8 mouse cellular contexts compared by ENCODE assay signal in genomic region chr14:120831847-120832613, GRCm38 (mm10).
DNase-seq lines count a peak whose midpoint lies in the region; ATAC-seq and TF ChIP-seq lines count a peak whose summit lies in the region.

No protein-coding gene starts in this region.

- no peaks in the 10 kb centered on the region for H3K36me3 ChIP-seq in forebrain, embryonic 10.5 days (replicated peaks)
- no peaks in the 10 kb centered on the region for H3K36me3 ChIP-seq in heart, embryonic 15.5 days
- no peaks in the 10 kb centered on the region for H3K36me3 ChIP-seq in liver, embryonic 14.5 days (replicated peaks; ENCODE audit: control insufficient read depth, insufficient read depth, low read depth)
- no peaks in the 10 kb centered on the region for H3K36me3 ChIP-seq in neural tube, embryonic 11.5 days (ENCODE audit: control insufficient read depth, insufficient read depth, low read length)
- H3K36me3 ChIP-seq in stomach, postnatal 0 days (ENCODE audit: control insufficient read depth, insufficient read depth, low read length), result no peaks in the 10 kb centered on the region

- H3K4me2 ChIP-seq in heart, embryonic 15.5 days, result peak overlapping the region; percentile 60
- H3K4me2 ChIP-seq in liver, embryonic 14.5 days (ENCODE audit: low read depth), result peak overlapping the region; percentile 63
- peak overlapping the region; percentile 22 for H3K4me2 ChIP-seq in neural tube, embryonic 11.5 days (ENCODE audit: low read depth)
- H3K4me2 ChIP-seq in stomach, postnatal 0 days (replicated peaks; ENCODE audit: low read depth), result peak overlapping the region; percentile 43

- peak overlapping the region; percentile 54 for H3K4me3 ChIP-seq in brown adipose tissue, adult 24 weeks (ENCODE audit: insufficient read depth, low read depth, low read length)
- H3K4me3 ChIP-seq in forebrain, embryonic 10.5 days, result peak overlapping the region; percentile 37
- H3K4me3 ChIP-seq in heart, embryonic 15.5 days, result peak overlapping the region; percentile 40
- peak overlapping the region; percentile 30 to 34 for H3K4me3 ChIP-seq in liver, embryonic 14.5 days (ENCODE audit: insufficient read depth in 1 of 2, low read depth in 2 of 2, low read length in 2 of 2)
- H3K4me3 ChIP-seq in neural tube, embryonic 11.5 days (ENCODE audit: low read depth, low read length), result no peak overlapping the region
- H3K4me3 ChIP-seq in stomach, postnatal 0 days (ENCODE audit: low read depth, low read length), result peak overlapping the region; percentile 30

- peak overlapping the region; percentile 81 for H3K27ac ChIP-seq in brown adipose tissue, adult 24 weeks (replicated peaks; ENCODE audit: low read depth, low read length)
- peak overlapping the region; percentile 77 for H3K27ac ChIP-seq in forebrain, embryonic 10.5 days
- H3K27ac ChIP-seq in heart, embryonic 15.5 days, result peak overlapping the region; percentile 87
- peak overlapping the region; percentile 5; the same call in 1 of the 2 replicates for H3K27ac ChIP-seq in liver, embryonic 14.5 days
- H3K27ac ChIP-seq in neural tube, embryonic 11.5 days (ENCODE audit: low read depth, low read length), result no peak overlapping the region
- peak overlapping the region; percentile 90 for H3K27ac ChIP-seq in stomach, postnatal 0 days (replicated peaks)

- H3K9me3 ChIP-seq in forebrain, embryonic 10.5 days, result no peaks in the 10 kb centered on the region
- no peaks in the 10 kb centered on the region for H3K9me3 ChIP-seq in heart, embryonic 15.5 days (replicated peaks)
- H3K9me3 ChIP-seq in liver, embryonic 14.5 days (ENCODE audit: control insufficient read depth, low read length), result no peaks in the 10 kb centered on the region
- no peaks in the 10 kb centered on the region for H3K9me3 ChIP-seq in neural tube, embryonic 11.5 days (ENCODE audit: control insufficient read depth, low read length)
- H3K9me3 ChIP-seq in stomach, postnatal 0 days (ENCODE audit: control insufficient read depth, low read length), result no peaks in the 10 kb centered on the region

- peaks cover 6% of the 10 kb centered on the region; the same call in 1 of the 2 replicates for H3K4me1 ChIP-seq in brown adipose tissue, adult 24 weeks (ENCODE audit: control insufficient read depth, insufficient read depth, insufficient read length, low read length)
- peaks cover 23% of the 10 kb centered on the region for H3K4me1 ChIP-seq in forebrain, embryonic 10.5 days
- H3K4me1 ChIP-seq in heart, embryonic 15.5 days (replicated peaks), result peaks cover 14% of the 10 kb centered on the region
- H3K4me1 ChIP-seq in liver, embryonic 14.5 days (replicated peaks; ENCODE audit: control insufficient read depth in 2 of 2, insufficient read depth in 2 of 2, low read length in 1 of 2), result peaks cover 3 to 5% of the 10 kb centered on the region in 2 experiments; a peak in 2 of 4 replicates
- peaks cover 7% of the 10 kb centered on the region for H3K4me1 ChIP-seq in neural tube, embryonic 11.5 days (ENCODE audit: control insufficient read depth, insufficient read depth, low read length)
- peaks cover 5% of the 10 kb centered on the region; the same call in 1 of the 2 replicates for H3K4me1 ChIP-seq in stomach, postnatal 0 days (replicated peaks; ENCODE audit: control insufficient read depth, insufficient read depth)

- TF ChIP-seq CTCF in liver, embryonic 14.5 days (IDR thresholded peaks at IDR 0.05; ENCODE audit: low read depth), result peak; percentile 91
- peak; percentile 97 for TF ChIP-seq CTCF in stomach, postnatal 0 days (IDR thresholded peaks at IDR 0.05; ENCODE audit: low read depth)

- H3K27me3 ChIP-seq in forebrain, embryonic 10.5 days (ENCODE audit: poor library complexity, severe bottlenecking), result no peaks in the 10 kb centered on the region
- no peaks in the 10 kb centered on the region for H3K27me3 ChIP-seq in heart, embryonic 15.5 days
- H3K27me3 ChIP-seq in liver, embryonic 14.5 days (ENCODE audit: control insufficient read depth, insufficient read depth, low read length), result no peaks in the 10 kb centered on the region
- no peaks in the 10 kb centered on the region for H3K27me3 ChIP-seq in neural tube, embryonic 11.5 days (ENCODE audit: control insufficient read depth, insufficient read depth, low read length)
- H3K27me3 ChIP-seq in stomach, postnatal 0 days (ENCODE audit: control insufficient read depth, insufficient read depth, low read length), result no peaks in the 10 kb centered on the region

- ATAC-seq in heart, embryonic 15.5 days (replicated peaks; ENCODE audit: insufficient number of reproducible peaks, insufficient read depth, low FRiP score, low read depth), result peak; percentile 82
- peak; percentile 79 for ATAC-seq in liver, embryonic 14.5 days (ENCODE audit: insufficient read depth)
- peak; percentile 67 for ATAC-seq in neural tube, embryonic 11.5 days (ENCODE audit: insufficient read depth, low FRiP score, low TSS enrichment)
- peak; percentile 93 for ATAC-seq in stomach, postnatal 0 days (ENCODE audit: low FRiP score, low TSS enrichment)

- WGBS in forebrain, embryonic 10.5 days, result 14% methylated on average over 23 of the region's 23 CpGs
- 4% methylated on average over 23 of the region's 23 CpGs for WGBS in heart, embryonic 15.5 days
- WGBS in liver, embryonic 14.5 days (ENCODE audit: insufficient replicate concordance), result 4% methylated on average over 23 of the region's 23 CpGs
- WGBS in neural tube, embryonic 11.5 days, result 7% methylated on average over 23 of the region's 23 CpGs
- under 1% methylated on average over 23 of the region's 23 CpGs for WGBS in stomach, postnatal 0 days

- peak overlapping the region; percentile 46 for H3K9ac ChIP-seq in heart, embryonic 15.5 days
- H3K9ac ChIP-seq in liver, embryonic 14.5 days (replicated peaks), result peak overlapping the region; percentile 13; the same call in 1 of the 2 replicates
- H3K9ac ChIP-seq in neural tube, embryonic 11.5 days (ENCODE audit: low read length), result no peak overlapping the region
- H3K9ac ChIP-seq in stomach, postnatal 0 days (ENCODE audit: low read length), result peak overlapping the region; percentile 13; the same call in 1 of the 2 replicates

- DNase-seq in CD4-positive, CD25-positive, alpha-beta regulatory T cell, adult 2 months (ENCODE audit: low read depth, low spot score), result peak; percentile 95
- peak; percentile 88 for DNase-seq in forebrain, embryonic 10.5 days (ENCODE audit: extremely low spot score, low spot score)
- DNase-seq in kidney, postnatal 25 days, result peak; percentile 96 to 97
- peak; percentile 63 to 64 (median 63) for DNase-seq in liver, embryonic 14.5 days (ENCODE audit: low read depth in 3 of 3, low spot score in 3 of 3)
- DNase-seq in neural tube, embryonic 11.5 days (ENCODE audit: low spot score), result peak; percentile 88
- DNase-seq in stomach, postnatal 0 days (ENCODE audit: low spot score), result peak; percentile 93

- no peak for TF ChIP-seq EP300 in liver, embryonic 14.5 days (IDR thresholded peaks at IDR 0.05; ENCODE audit: low read depth)
- peak; percentile 37 for TF ChIP-seq EP300 in stomach, postnatal 0 days (optimal IDR thresholded peaks at IDR 0.05)
